Mouse (Mus musculus): ENCODE results near the gene Traip. TPM values are rescaled to one million over a fixed set of nuclear protein-coding genes. Genes with fewer than 3 reads are reported as not detected.
"Not testable (repeated sequence)": the region's sequence is repeated elsewhere in the genome, so short reads cannot be mapped to it uniquely, and the experiment has no call there.

Gene Traip
- polyA plus RNA-seq, 1 experiment from 2014 or later, result 32.3 TPM

DNA sequence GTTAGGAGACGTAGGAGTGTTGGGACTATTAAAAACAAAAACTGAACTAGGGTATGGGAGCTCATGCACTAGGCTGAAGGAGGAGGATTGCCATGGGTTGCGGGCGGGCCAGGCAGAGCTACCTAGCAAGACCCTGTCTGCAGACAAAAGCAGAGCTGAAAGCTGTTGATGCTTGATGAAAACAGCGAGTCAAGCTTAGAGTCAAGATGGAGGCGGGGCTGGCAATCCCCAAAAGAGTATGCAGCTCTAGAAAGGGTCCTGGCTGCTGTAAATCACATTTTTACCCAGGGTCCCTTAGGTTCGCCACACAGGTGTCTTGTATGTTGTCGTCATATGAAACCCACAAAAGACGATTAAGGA lies 53.6 kb downstream of the Traip start:
- no peak for ATAC-seq (ENCODE audit: insufficient number of reproducible peaks, insufficient read depth, low FRiP score, low TSS enrichment, low read depth)
- Histone ChIP-seq H3K27ac (peak overlapping the region; percentile 90), H3K4me1 (replicated peaks) (peaks cover 24% of the 10 kb centered on the region), H3K9me3 (no peaks in the 10 kb centered on the region), H3K4me3 (replicated peaks) (peak overlapping the region; percentile 96), H3K27me3 (no peaks in the 10 kb centered on the region), H3K4me2 (peak overlapping the region; percentile 86), H3K36me3 (0 out of 2 replicates have a peak, but pooled peaks cover 14% of the 10 kb centered on the region), H3K9ac (replicated peaks) (peak overlapping the region; percentile 94)
- 10% methylated on average over 8 of the region's 8 CpGs for WGBS

DNA sequence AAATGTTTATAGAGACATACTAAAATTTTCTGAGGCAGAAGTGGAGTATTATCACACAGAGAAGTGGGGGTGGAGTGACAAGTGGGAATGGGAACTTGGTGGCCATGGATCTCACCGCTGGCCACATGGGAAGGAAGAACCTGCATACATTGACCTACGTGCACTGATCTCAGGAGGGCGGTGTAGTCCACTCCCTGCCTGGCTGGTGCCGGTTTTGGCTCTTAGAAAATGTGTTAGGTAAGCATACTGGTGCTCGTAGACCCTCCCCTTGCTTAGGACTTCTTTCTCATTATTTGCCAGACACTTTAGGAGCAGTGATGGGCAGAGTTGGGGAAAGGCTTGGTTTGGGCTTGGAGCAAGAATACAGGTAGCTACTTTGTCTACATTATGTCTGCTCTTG lies 58.1 kb downstream of the Traip start:
- H3K4me2 ChIP-seq, result no peak overlapping the region
- no peak for ATAC-seq (ENCODE audit: insufficient number of reproducible peaks, insufficient read depth, low FRiP score, low TSS enrichment, low read depth)
- H3K27ac ChIP-seq, result no peak overlapping the region
- H3K4me3 ChIP-seq (replicated peaks), result no peak overlapping the region
- peaks cover 32% of the 10 kb centered on the region for H3K36me3 ChIP-seq
- H3K4me1 ChIP-seq (replicated peaks), result peaks cover 18% of the 10 kb centered on the region
- WGBS, result 95% methylated on average over 5 of the region's 5 CpGs
- H3K9ac ChIP-seq (replicated peaks), result no peak overlapping the region
- H3K27me3 ChIP-seq, result no peaks in the 10 kb centered on the region
- no peaks in the 10 kb centered on the region for H3K9me3 ChIP-seq

DNA sequence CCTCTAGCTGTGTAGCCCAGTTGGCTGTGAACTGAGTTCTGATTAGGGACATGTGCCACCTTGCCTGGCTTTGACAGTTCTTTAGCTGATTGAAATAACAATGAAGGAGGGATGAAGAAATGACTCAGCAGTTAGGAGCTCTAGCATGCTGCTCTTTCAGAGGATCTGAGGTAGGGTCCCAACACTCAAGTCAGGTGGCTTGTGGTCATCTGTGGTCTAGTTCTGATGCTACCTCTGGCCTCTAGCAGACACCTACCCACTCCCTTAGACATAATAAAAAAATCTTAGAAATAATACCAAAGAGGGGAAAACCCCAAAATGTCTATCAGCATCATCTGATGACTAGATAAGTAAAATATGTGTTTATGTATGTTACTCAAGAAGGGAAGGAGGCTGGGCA lies 60.4 kb downstream of the Traip start:
- Histone ChIP-seq H3K9me3 (no peaks in the 10 kb centered on the region), H3K36me3 (peaks cover 35% of the 10 kb centered on the region), H3K4me3 (replicated peaks) (no peak overlapping the region), H3K4me1 (replicated peaks) (no peaks in the 10 kb centered on the region), H3K9ac (replicated peaks) (no peak overlapping the region), H3K27ac (no peak overlapping the region), H3K4me2 (no peak overlapping the region), H3K27me3 (no peaks in the 10 kb centered on the region)
- ATAC-seq (ENCODE audit: insufficient number of reproducible peaks, insufficient read depth, low FRiP score, low TSS enrichment, low read depth), result no peak

DNA sequence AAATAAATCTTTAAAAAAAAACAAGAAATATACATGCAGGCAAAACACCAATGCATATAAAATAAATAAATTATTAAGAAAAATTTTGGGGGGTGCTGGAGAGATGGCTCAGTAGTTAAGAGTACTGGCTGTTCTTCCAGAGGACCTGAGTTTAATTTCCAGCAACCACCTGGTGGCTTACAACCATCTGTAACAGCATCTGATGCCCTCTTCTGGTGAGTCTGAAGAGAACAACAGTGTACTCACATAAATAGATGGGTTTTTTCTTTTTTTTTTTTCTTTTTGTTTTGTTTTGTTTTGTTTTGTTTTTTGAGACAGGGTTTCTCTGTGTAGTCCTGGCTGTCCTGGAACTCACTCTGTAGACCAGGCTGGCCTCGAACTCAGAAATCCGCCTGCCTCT lies 63.6 kb downstream of the Traip start:
- not testable (repeated sequence) for H3K4me1 ChIP-seq (replicated peaks); H3K4me2 ChIP-seq; H3K27ac ChIP-seq; H3K9me3 ChIP-seq; H3K27me3 ChIP-seq; H3K9ac ChIP-seq (replicated peaks); ATAC-seq (ENCODE audit: insufficient number of reproducible peaks, insufficient read depth, low FRiP score, low TSS enrichment, low read depth); H3K4me3 ChIP-seq (replicated peaks)
- 97% methylated on average over 2 of the region's 2 CpGs for WGBS
- H3K36me3 ChIP-seq, result peaks cover 37% of the 10 kb centered on the region

DNA sequence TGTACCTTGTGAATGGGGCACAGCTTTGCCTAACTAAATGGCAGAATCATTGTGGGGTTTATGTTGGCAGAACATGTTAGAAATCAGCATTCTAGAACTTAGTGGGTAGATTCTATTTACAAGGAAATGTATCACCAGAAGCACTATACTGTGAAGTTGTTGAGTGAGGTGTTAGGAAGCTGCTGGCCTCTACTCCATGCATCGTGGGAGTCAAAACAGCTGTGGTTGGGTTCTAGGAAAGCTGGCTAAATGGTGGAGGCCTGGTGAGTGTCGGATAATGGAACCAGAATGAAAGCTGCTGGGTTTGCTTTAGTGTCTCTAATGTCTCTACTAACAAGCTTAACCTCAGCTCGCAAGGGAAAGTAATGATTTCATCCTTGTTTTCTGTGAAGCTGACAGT lies 67.2 kb downstream of the Traip start:
- H3K9ac ChIP-seq (replicated peaks), result no peak overlapping the region
- no peak overlapping the region for H3K4me3 ChIP-seq (replicated peaks)
- H3K36me3 ChIP-seq, result peaks cover 29% of the 10 kb centered on the region
- no peak overlapping the region for H3K4me2 ChIP-seq
- H3K27ac ChIP-seq, result no peak overlapping the region
- H3K4me1 ChIP-seq (replicated peaks), result no peaks in the 10 kb centered on the region
- no peaks in the 10 kb centered on the region for H3K27me3 ChIP-seq
- no peaks in the 10 kb centered on the region for H3K9me3 ChIP-seq
- 85% methylated on average over 3 of the region's 3 CpGs for WGBS
- ATAC-seq (ENCODE audit: insufficient number of reproducible peaks, insufficient read depth, low FRiP score, low TSS enrichment, low read depth), result no peak

DNA sequence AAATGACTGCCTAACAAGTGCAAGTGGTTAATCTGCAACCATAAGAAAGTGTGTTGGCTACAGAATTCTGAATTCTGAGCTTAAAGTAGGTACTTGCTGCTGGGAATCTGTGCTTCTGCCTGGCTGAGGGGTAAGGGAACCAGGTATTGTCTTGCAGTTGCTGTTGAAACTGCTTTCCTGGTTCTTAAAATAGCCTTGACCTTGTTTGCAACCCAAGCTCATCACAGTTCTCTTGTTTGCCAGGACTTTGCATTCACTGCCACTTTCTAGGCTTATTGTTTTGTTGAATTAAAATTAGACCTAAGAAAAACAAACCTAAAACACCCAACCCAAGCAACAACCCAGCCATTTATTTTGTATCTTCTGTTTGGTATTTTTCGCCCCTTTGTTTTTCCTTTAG lies 70.8 kb downstream of the Traip start:
- Histone ChIP-seq H3K4me1 (replicated peaks) (no peaks in the 10 kb centered on the region), H3K9me3 (no peaks in the 10 kb centered on the region), H3K9ac (replicated peaks) (no peak overlapping the region), H3K27me3 (no peaks in the 10 kb centered on the region), H3K4me3 (replicated peaks) (no peak overlapping the region), H3K36me3 (peaks cover 33% of the 10 kb centered on the region), H3K27ac (no peak overlapping the region), H3K4me2 (no peak overlapping the region)
- WGBS, result 94% methylated on average over 1 of the region's 1 CpGs
- ATAC-seq (ENCODE audit: insufficient number of reproducible peaks, insufficient read depth, low FRiP score, low TSS enrichment, low read depth), result no peak

Other genes starting within 250 kb of the Traip start
- gene Sema3f, start 239.7 kb upstream of the Traip start, polyA plus RNA-seq (2016; fragmentation: Nextera tagmentation; extraction: Ambion mirVana), result 47.6 and 53.5 TPM in 2 replicates
- gene Rbm5, start 179.1 kb upstream of the Traip start, polyA plus RNA-seq (2016; fragmentation: Nextera tagmentation; extraction: Ambion mirVana), result 232 and 239 TPM in 2 replicates
- gene Rbm6, start 76.9 kb upstream of the Traip start, polyA plus RNA-seq (2016; fragmentation: Nextera tagmentation; extraction: Ambion mirVana), result 111 TPM in 2 replicates
- 10.4 and 12.9 TPM in 2 replicates for gene Mon1a, start 62.0 kb upstream of the Traip start, polyA plus RNA-seq (2016; fragmentation: Nextera tagmentation; extraction: Ambion mirVana)
- 2.5 and 3.1 TPM in 2 replicates for gene Mst1r, start 43.3 kb upstream of the Traip start, polyA plus RNA-seq (2016; fragmentation: Nextera tagmentation; extraction: Ambion mirVana)
- gene Actl11, start 21.7 kb upstream of the Traip start, polyA plus RNA-seq (2016; fragmentation: Nextera tagmentation; extraction: Ambion mirVana), result not detected in 2 replicates
- 11.3 and 12.7 TPM in 2 replicates for gene Camkv, start 14.5 kb upstream of the Traip start, polyA plus RNA-seq (2016; fragmentation: Nextera tagmentation; extraction: Ambion mirVana)
- 25.4 and 29.8 TPM in 2 replicates for gene Uba7, start 25.4 kb downstream of the Traip start, polyA plus RNA-seq (2016; fragmentation: Nextera tagmentation; extraction: Ambion mirVana)
- 10.4 and 11.2 TPM in 2 replicates for gene Gm20661, start 32.9 kb downstream of the Traip start, polyA plus RNA-seq (2016; fragmentation: Nextera tagmentation; extraction: Ambion mirVana)
- 133 and 138 TPM in 2 replicates for gene Inka1, start 35.7 kb downstream of the Traip start, polyA plus RNA-seq (2016; fragmentation: Nextera tagmentation; extraction: Ambion mirVana)
- 18.6 and 19.3 TPM in 2 replicates for gene Cdhr4, start 42.4 kb downstream of the Traip start, polyA plus RNA-seq (2016; fragmentation: Nextera tagmentation; extraction: Ambion mirVana)
- gene Gm20662, start 46.2 kb downstream of the Traip start, polyA plus RNA-seq (2016; fragmentation: Nextera tagmentation; extraction: Ambion mirVana), result 1.3 TPM in 2 replicates
- gene Ip6k1, start 52.4 kb downstream of the Traip start, polyA plus RNA-seq (2016; fragmentation: Nextera tagmentation; extraction: Ambion mirVana), result 80.6 and 84.4 TPM in 2 replicates
- gene Gmppb, start 99.1 kb downstream of the Traip start, polyA plus RNA-seq (2016; fragmentation: Nextera tagmentation; extraction: Ambion mirVana), result 22.5 and 25.5 TPM in 2 replicates
- 3.1 and 3.7 TPM in 2 replicates for gene Amigo3, start 103.0 kb downstream of the Traip start, polyA plus RNA-seq (2016; fragmentation: Nextera tagmentation; extraction: Ambion mirVana)
- gene Mst1, start 130.3 kb downstream of the Traip start, polyA plus RNA-seq (2016; fragmentation: Nextera tagmentation; extraction: Ambion mirVana), result 0.18 and 0.51 TPM in 2 replicates
- gene Rnf123, start 133.2 kb downstream of the Traip start, polyA plus RNA-seq (2016; fragmentation: Nextera tagmentation; extraction: Ambion mirVana), result 30.5 and 38.0 TPM in 2 replicates
- 56.9 and 57.9 TPM in 2 replicates for gene Apeh, start 144.5 kb downstream of the Traip start, polyA plus RNA-seq (2016; fragmentation: Nextera tagmentation; extraction: Ambion mirVana)
- 1.1 and 1.2 TPM in 2 replicates for gene Bsn, start 240.2 kb downstream of the Traip start, polyA plus RNA-seq (2016; fragmentation: Nextera tagmentation; extraction: Ambion mirVana)

All from limb, embryonic 12.5 days (tissue).